Mouse (Mus musculus) liver (tissue): ENCODE data around the gene Calm2.
A peak's percentile ranks its signal among the peaks of the same experiment; 100 is the strongest.

Experiments used
- DNase-seq: peaks from one replicate; pipeline ENCODE4 v3.0.0-alpha.2; 2020; ENCODE audit warnings: mixed read lengths

The Calm2 gene

DNA sequence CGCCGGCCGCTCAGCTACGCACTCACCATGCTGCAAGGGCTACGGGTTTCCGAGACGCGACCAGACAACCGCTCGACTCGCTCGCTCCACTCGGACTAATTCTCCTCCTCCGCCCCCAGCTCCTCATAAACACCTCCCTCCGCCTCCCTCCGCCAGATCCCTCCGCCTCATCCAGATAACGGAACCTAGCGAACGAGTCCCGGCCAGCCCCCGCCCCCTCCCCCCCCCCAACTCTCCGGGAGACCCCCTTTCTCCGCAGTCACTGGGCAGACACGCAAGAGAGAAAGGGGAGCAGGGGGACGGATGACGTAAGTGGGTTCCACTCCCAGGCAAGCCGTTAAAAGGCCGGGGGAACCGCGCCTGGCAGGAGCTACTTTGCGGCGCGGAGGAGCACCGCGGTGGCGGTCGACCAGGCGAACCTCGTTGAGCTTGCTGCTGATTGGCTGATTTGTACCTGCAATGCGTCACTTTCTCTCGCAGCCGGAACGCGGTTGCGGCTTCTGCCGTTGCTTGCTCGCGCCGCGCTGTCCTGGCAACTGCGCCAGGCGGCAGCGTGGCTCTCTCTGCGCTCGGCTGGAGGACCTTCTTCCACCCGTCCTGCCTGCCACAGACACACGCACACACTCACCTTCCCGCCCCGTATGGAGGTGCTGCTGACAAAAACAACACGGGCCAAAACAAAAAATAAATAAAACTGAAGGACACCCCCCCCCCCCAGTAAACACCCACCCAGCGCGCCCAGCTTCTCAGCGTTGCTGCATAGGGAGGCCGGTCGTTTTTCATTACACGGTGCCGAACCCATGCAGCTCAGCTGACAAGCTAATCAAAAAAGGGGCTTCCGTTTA is at the start of gene Calm2:
TSS of gene Calm2 (minus strand) at position 169 of the 845 bp plus-strand sequence.
- DNase-seq: peak; percentile 98

DNA sequence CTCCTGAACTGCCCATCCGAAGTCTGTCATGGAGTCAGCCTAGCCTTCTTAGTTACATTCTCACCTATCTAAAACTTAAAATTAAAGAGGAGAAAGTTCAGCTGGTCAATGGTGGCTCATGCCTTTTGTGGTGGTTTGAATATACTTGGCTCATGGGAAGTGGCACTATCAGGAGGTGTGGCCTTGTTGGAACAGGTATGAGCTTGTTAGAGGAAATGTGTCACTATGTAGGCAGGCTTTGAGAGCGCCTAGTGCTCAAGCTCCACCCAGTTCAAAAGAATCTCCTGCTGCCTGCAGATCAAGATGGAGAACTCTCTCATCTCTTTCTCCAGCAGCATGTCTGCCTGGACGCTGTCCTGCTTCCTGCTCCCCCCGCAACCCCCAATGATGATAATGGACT is 48.8 kb upstream of the Calm2 start:
- DNase-seq: no peak

DNA sequence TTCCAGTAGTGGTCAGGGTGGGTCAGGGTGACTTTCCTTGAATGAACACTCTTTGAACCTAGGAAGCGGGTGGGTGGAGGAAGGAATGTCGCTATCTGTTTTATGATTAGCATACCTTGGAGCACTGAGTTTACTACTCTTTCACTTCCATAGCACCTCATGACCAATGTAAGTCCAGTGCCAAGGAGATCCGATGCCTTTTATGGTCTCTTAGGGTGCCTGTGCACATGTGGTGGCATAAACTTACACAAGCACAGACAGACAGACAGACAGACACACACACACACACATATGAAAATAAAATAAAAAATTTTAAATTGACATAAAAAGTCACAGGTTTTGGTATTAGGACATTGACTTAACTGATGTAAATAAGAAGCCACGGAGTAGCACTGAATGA is 47.6 kb upstream of the Calm2 start:
- DNase-seq: no peak

DNA sequence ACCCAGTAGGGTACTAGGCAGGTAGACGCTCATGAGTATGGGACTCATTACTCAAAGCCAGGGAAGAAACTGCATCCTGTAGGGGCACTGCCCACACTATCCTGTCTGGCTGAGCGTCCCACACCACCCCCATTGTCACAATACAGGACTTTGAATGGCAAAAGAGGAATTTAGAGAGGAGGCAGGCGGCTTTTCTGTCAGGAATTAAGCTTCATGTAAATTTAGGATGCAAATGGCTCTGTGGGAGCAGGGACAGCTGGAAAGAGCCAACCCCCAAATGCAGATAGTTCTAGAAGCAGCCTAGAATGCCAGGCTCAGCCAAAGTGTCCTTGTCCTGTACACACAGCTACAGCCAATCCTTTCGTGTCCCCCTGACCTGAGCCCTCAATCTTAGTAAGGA is 45.6 kb upstream of the Calm2 start:
- DNase-seq: no peak

DNA sequence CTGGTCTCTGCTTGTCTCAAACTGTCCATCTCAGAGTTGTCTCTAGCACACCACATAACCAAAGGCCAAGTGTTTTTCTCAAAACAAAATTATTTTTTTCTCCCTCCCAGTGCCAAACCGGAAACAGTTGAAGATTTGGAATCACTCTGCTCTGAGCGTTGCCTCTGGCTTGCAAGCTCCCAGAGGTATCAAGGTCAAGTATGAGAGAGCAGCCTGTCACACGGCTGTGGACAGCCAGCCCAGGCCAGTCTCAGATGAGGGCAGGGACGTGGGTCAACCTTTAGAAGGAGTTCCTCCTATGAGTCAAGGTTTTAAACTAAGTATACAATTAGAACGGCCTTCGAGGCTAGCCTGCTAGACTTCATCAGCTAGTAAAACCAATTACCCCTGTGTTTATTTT is 43.6 kb upstream of the Calm2 start:
- DNase-seq: no peak

DNA sequence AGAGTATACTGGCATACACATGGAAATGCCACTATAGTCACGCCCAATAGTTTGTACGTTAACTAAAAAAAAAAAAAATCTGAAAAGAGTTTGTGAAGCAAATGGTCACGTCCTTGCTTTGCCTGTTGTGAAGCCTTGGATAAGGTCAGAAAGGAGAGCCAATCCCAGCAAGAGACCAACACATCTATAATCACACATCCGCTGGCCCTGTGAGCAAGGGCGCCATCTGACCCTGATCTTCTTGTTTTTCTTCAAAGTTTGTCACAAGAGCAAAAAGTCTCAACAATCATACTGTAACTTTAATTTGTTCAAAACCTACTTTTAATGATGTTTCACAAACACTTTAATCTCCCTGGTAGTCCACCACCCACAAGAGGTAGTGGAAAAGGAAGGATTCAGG is 39.0 kb upstream of the Calm2 start:
- DNase-seq: no peak

DNA sequence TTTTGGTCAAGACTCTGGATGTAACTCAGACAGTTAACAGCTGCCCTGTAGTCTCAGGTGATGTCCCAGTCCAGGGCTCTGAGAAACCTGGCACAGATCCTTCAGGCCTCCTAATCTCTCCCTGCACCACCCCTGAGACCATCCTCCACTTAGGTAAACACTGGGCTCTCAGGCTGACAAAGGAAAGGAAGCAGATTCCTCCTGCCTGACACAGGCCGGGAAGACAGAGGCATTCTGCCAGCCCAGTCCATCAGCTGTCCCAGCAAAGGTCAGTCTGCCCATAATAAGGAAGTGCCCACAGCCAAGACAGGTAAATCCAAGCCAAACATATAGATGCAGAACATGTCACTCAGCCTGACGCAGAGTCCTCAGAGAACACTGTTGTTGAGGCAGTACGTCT is 36.1 kb upstream of the Calm2 start:
- no peak for DNase-seq

DNA sequence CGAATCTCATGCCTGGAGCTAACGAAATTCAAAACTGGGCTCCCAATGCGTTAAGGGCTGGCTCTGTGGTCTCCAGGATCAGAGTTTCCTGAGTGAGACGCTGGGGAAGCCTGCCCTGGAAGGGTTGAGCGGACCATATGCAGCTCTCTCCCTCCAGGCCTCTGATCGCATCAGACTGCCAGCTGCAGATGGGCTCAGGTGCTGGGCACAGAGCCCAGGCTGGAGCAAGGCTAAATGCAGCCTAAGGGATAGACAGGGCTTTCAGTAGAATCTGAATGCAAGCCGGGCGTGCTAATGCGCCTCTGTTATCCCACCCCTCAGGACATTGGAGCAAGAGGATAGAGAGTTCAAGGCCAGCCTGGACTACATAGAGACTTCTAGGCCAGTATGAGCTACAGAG is 31.8 kb upstream of the Calm2 start:
- DNase-seq: no peak

DNA sequence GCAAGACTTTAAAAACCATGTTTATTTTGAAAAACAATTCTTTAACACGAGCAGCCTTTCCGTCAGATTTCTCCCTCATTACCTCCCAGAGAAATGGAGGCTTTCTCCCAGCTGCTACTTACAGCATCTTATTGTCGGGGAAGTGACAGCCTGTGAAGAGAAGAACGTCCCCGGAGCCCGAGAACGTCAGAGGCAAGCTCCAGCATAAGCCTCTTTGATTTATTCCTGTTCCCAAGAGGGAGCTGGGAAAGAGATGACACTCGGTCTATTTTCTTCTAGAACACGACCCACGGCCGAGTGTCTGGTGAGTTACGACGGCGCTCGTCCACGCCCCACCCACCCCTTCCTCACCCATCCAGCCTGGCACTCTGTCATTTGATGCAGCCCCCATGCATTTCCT is 30.9 kb upstream of the Calm2 start:
- no peak for DNase-seq

DNA sequence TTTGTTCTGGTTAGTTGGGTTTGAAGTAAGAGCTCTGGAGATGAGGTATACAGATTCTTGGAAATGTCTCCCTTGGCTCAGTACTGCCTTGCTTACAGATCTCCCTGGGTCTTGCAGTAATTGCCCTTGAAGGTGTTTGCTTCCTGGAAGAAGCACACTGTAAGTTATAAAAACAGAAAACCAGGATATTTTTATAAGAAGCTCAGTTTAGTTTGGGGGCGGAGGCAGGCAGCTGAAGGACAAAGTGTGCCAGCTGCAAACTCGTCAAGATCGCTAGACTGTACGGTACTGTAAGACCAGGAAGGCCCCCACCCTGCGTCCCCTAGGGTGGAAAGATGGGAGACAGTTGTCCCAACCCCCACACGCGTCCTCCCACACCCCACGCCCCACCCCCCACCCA is 28.6 kb upstream of the Calm2 start:
- DNase-seq: no peak

DNA sequence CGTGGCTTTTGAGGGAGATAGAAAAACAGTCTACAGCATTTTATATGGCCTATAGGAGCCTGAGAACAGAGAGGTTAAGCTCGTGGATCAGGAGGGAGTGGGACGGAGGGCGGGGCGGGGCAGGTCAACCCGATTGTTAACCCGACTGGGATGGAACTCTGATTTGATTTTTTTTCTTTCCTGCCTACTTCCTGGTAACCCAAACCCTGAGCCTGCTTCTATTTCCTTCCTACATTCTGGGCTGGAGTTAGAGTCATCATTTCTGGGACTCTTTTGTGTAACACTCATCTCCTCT is 27.7 kb upstream of the Calm2 start:
- no peak for DNase-seq

DNA sequence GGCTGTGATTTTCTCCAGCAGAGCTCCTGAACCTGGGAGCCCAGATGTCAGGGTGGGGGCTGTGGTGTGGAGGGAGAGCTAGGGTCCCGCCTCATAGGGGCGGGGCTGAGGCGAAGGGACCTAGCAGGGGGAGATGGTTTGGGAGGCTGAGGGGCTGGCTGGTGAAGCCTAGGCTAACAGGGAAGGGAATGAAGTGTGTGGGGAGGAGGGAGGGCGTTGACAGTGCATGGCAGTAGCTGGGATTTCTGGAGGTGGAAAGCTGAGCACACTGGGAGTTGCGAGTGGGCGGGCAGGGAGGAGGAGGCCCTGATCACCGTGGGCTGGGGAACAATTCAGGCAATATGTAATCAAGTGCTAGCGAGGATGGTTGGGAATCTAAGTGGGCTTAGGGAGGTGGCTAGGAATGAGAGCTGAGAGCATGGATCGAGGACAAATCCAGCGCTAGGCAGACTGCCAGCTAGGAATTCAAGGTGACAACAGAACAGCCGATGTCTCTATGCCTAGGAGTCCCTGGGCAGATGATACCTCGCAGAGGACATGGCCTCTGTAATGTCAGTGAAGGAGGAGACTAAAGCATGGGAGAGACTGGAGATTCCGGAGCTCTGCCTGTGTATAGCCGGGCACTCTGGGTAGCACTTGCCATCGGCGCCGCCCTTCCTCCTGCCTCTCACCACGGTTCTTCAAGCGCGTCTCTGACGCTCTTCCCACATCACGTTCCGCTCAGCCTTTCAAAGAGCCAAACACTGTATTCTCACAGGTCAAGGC is 27.2 kb upstream of the Calm2 start:
- peak; percentile 27 for DNase-seq

DNA sequence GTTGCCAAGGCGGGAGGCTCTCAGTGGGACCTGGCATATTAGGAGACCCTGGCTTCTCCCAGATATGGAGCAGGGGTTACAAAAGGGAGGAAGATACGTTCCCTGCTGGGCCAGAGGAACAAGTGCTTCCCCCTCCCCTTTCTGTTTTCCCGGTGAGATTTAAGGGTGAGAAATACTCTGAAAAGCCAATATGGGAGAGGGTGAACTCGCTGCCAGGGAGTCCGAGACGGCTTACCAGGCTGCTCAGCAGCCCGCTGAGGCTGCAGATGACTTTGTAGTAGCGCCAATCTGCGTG is 26.7 kb upstream of the Calm2 start:
- no peak for DNase-seq

DNA sequence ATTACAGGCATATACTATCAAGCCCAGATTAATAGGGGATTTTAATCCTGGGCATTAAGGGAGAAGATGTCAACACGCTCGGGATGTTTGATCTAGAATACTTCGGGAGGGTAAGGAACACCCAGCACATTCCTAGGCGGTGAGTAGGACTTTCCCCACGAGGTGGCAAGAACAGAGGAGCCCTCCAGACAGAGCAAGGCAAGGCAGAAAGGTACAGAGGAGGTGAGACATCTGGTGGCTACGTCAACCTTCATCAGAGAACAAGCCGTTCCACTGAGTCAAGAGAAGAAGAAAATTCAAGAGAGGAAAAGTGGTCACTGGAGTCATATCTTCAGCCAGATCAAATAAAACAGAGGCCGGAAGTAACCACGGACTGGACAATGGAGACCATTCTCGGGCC is 26.1 kb upstream of the Calm2 start:
- DNase-seq: no peak

DNA sequence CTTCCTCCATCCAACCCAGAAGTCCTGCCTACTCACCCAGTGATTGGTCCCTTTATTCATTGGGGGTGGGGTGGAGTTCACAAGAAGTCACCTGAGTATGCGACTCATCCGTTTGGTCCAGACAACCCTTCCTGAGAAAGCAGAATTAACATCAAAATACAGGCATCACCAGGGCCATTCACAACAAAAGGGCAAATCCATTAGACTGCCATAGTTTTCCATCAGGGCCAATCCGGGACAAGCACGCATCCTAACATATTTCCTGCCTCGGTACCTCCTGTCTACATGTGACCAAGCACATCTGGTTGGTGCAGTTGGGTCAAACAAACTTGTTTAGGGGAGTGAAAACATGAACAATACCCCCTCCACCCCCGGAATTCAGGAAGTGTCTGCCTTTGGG is 24.9 kb upstream of the Calm2 start:
- no peak for DNase-seq

DNA sequence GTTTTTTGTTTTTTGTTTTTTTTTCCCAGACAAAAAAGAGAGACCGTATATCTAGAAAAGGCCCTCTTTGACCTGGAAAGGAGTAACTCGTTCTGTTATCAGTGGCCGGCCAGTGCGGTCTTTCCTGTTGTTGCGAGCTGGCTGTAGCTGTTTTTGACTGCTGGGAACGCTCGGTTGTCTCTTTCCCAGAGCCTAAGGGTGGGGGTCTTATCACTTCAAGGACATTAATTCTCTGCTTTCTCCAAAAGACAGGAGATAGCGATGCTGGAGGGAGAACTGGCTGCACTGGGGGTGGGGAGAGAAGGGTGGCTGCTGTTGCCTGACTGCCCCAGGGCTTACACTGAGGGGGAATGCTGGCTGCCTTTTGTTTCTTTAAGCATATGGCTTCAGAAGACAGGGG is 24.1 kb upstream of the Calm2 start:
- peak; percentile 68 for DNase-seq

DNA sequence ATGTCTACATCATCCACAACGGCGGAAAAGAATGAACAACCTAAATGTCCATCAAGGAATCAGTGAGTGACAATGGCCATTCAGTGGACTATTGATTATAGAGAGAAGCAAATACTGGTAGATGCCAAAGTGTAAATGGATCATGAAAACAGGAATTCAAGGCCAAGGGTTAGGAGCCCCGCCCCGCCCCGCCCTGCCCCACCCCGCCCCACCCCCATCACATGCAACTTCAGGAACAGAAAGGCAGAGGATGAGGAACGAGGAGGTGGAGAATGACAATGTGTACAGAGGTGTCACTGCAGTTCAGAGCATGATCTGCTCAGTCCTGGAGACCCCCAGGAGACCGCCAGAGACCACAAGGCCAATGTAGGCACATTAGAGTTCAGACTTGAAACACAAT is 23.5 kb upstream of the Calm2 start:
- peak; percentile 50 for DNase-seq

DNA sequence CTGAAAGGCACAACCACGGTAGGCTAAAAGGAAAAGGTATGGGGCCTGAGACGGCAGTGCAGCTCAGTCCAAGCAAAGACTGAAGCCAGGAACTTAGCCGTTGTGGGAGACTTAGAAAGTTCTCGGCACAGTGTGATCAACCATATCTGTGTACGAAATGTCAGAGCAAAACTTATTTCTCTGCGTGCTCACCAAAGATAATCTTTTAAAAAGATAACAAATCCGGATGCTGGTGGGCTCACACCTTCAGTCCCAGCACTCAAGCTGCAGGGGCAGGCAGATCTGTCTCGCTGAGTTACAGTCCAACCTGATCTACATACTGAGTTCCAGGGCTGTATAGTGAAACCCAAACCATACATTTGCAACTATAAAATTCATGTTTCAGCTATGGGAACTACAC is 22.7 kb upstream of the Calm2 start:
- DNase-seq: peak; percentile 33

DNA sequence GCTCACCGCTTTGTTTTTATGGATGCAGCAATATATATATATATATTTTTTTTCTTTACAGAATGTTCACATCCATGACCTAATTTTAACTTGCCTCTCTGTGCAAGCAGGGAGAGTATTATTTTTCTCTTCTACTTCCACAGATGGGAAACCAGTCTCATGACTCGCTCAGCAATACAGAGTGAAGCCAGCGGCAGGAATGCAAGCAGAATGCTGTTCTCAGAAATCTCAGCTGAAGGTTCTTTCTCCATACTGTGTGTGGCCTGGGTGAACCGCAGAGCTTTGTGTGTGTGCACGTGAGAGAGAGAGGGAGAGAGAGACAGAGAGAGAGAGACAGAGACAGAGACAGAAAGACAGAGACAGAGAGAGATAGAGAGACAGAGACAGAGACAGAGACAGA is 21.9 kb upstream of the Calm2 start:
- no peak for DNase-seq

DNA sequence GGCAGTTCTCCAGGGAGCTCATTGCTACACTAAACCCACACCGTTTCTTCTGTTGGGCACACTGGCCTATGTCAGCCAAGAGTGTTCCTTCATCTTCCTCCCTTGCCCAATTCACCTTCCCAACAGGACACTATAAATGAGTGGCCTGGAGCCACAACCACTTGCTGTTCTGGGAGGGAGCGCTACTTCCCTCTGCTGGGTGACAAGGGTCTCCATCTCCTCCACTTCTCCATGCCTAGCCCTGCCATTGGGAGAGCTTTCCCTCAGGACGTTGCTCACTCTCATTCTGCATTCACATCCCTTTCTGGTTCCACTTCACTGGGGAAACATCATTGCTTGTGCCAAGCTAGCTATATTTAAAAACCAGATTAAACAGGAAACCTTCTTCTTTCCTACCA is 14.8 kb upstream of the Calm2 start:
- DNase-seq: no peak

DNA sequence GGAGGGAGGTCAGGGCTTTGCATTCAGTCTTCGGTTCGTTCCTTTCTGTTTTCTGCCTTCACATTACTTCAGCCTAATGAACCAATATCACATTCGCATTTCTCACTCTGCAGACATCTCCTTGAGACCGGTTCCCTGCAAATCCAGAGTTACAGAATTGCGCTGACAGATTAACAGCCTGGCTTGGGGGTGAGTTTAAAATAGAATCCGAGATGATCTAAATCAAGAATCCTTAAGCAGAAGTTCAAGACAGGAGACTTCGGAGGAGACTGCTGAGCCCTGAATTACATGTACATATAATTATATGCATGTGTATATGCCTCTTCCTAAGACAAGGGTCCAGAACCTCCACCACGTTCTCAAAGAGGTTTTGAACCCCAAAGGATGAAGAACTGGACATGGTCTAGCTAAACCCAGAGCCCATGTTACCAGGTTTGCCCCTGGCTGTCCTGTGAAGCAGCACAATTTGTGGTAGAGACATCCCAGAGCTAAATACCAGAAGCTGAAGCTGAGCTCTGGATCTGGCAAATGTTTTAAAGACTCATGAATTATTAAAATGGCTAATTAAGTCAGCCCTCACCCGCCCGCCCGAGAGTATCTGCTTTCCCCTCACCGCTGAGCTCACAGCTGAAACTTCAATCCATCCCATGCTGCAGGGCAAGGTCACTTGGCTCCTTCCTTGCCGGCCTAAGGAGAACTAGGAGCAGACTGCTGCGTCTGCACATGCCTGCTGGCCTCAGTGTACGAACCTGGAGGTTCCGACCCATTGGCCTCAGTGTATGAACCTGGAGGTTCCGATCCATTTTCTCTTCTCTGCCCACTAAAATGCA is 14.1 kb upstream of the Calm2 start:
- DNase-seq: no peak

DNA sequence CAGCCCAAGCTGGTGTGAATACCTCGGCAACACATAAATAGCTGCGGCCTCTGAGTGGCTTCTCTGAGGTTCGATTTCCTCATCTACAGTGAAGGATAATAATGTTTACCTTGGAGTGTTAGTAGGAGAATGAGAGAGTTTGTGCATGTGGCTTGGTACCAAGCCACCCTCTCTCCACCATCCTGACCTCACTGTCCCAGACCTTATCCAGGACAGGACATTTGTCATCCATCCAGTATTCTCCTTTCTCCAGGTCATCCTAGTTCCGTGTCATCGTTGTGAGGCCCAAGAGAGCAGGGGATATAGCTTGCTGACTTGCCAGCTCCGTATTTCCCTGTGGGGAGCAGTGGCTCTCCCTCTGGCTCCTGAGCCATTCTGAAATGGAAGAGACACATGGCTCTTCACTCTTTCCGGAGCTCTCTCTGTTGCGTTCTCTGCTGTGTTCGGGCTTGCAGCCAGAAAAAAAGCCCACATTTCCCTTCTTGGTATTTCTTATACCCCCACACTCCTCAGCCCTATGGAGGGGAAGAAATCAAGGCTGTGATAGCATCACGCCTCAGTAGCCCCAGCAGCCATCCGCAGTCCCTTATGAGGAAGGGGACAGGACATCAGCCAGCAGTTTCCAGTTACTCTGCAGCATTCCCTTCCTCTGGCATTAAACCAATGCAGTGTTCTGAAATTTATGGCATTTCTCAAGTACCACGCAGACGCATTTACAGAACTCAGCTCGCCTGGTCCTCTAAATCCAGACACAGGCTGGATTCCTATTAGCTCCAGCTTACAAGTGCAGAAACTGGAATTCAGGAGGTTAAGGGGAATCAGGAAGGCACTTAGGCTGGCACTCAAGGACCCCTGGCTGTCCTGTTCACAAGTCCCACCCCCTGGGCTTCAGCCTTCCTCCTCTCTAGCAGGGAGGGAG is 13.3 kb upstream of the Calm2 start:
- no peak for DNase-seq
